Mouse (Mus musculus): ENCODE results near the gene Hip1. TPM values are rescaled to one million over a fixed set of nuclear protein-coding genes. Genes with fewer than 3 reads are reported as not detected.
"Not testable (repeated sequence)": the region's sequence is repeated elsewhere in the genome, so short reads cannot be mapped to it uniquely, and the experiment has no call there.

The Hip1 gene
- total and polyA plus RNA-seq, 3 experiments: 22.2 to 29.6 (median 25.0) TPM

DNA sequence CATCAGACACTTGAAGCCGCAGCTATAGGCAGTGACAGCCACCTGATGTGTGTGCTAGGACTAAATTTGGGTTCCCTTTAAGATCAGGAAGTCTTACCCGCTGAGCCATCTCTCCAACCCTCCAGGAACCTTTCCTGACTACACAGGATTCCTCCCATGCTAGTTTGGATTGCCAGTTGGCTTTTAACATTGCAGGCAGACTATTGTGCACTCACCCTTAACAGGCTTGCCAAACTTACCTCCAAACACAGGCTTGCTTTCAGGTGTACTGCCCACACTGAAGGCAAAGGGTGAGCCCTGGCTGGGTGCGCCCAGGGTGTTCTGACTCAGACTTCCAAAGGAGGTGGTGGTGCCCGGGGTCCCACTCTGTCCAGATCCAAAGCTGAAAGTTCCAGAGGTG lies 164.2 kb downstream of the Hip1 start:
- no peak for DNase-seq
- H3K27me3 ChIP-seq (ENCODE audit: control insufficient read depth, insufficient read depth, low read length): no peaks in the 10 kb centered on the region
- TF ChIP-seq POLR2A (IDR thresholded peaks at IDR 0.05; ENCODE audit: insufficient read depth, low read depth, low read length) (no peak), EP300 (IDR thresholded peaks at IDR 0.05; ENCODE audit: insufficient read depth, low read depth, low read length) (no peak), CTCF (IDR thresholded peaks at IDR 0.05) (no peak)
- H3K27ac ChIP-seq: no peak overlapping the region; the same call in 1 of the 2 replicates
- no peak overlapping the region for H3K9ac ChIP-seq (ENCODE audit: low read depth, low read length)
- H3K4me1 ChIP-seq (ENCODE audit: control insufficient read depth, insufficient read depth, low read length): no peaks in the 10 kb centered on the region; the same call in 1 of the 2 replicates
- H3K4me3 ChIP-seq: no peak overlapping the region
- no peaks in the 10 kb centered on the region for H3K79me2 ChIP-seq (replicated peaks; ENCODE audit: control insufficient read depth, insufficient read depth, low read length)
- 85% methylated on average over 4 of the region's 4 CpGs for whole genome bisulfite sequencing
- intact Hi-C loops (cut with DNase I): no loop called here
- no peaks in the 10 kb centered on the region for H3K36me3 ChIP-seq (ENCODE audit: control insufficient read depth, insufficient read depth, low read length)

DNA sequence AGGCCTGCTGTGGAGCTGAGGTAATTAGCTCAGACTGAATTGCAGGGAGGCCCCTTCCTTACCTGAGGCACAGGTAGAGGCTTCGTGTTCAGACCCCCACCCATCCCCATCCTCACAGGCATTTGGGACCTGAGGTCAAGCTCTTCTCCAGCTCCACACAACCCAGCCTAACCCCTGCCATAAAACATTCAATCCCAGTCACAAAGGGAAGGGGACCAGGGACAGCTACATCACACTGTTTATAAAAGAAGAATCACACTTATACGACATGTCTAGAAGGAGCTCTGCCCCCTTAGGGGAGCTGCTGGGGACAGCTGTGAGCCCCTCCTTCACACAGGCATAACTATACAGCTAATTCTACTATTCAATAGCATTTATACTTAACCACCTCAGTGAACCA lies 168.6 kb downstream of the Hip1 start:
- DNase-seq: no peak
- TF ChIP-seq EP300 (IDR thresholded peaks at IDR 0.05; ENCODE audit: insufficient read depth, low read depth, low read length) (no peak), POLR2A (IDR thresholded peaks at IDR 0.05; ENCODE audit: insufficient read depth, low read depth, low read length) (no peak), CTCF (IDR thresholded peaks at IDR 0.05) (no peak)
- no peaks in the 10 kb centered on the region for H3K4me1 ChIP-seq (ENCODE audit: control insufficient read depth, insufficient read depth, low read length)
- H3K36me3 ChIP-seq (ENCODE audit: control insufficient read depth, insufficient read depth, low read length): no peaks in the 10 kb centered on the region
- H3K4me3 ChIP-seq: no peak overlapping the region
- no peaks in the 10 kb centered on the region for H3K79me2 ChIP-seq (replicated peaks; ENCODE audit: control insufficient read depth, insufficient read depth, low read length)
- WGBS: 74% methylated on average over 2 of the region's 2 CpGs
- no peaks in the 10 kb centered on the region for H3K27me3 ChIP-seq (ENCODE audit: control insufficient read depth, insufficient read depth, low read length)
- H3K9ac ChIP-seq (ENCODE audit: low read depth, low read length): no peak overlapping the region
- intact Hi-C loops (cut with DNase I): no loop called here
- H3K27ac ChIP-seq: no peak overlapping the region

DNA sequence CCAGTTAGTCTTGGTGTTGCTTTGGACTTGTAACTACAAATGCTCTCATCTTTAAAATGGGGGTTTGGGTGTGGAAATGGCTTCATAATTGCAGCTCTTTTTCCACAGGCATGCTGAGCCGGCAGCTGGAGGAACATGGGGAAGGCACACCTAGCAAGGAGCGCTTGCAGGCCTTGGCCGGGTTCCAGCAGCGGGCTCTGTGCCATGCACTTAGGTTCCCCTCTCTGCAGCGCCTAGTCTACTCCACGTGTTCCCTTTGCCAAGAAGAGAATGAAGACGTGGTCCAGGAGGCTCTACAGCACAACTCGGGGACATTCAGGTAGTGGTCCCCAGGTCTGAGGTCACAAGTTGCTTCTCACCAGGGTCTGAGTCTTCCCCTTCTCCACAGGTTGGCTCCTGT lies 169.8 kb downstream of the Hip1 start:
- Histone ChIP-seq H3K9ac (ENCODE audit: low read depth, low read length) (no peak overlapping the region), H3K79me2 (replicated peaks; ENCODE audit: control insufficient read depth, insufficient read depth, low read length) (no peaks in the 10 kb centered on the region), H3K27ac (no peak overlapping the region), H3K4me1 (ENCODE audit: control insufficient read depth, insufficient read depth, low read length) (no peaks in the 10 kb centered on the region), H3K4me3 (no peak overlapping the region), H3K27me3 (ENCODE audit: control insufficient read depth, insufficient read depth, low read length) (no peaks in the 10 kb centered on the region), H3K36me3 (ENCODE audit: control insufficient read depth, insufficient read depth, low read length) (no peaks in the 10 kb centered on the region)
- intact Hi-C loops (cut with DNase I): no loop called here
- WGBS: 29% methylated on average over 8 of the region's 8 CpGs
- TF ChIP-seq EP300 (IDR thresholded peaks at IDR 0.05; ENCODE audit: insufficient read depth, low read depth, low read length) (no peak), CTCF (IDR thresholded peaks at IDR 0.05) (no peak), POLR2A (IDR thresholded peaks at IDR 0.05; ENCODE audit: insufficient read depth, low read depth, low read length) (no peak)
- DNase-seq: peak; percentile 33 to 48

DNA sequence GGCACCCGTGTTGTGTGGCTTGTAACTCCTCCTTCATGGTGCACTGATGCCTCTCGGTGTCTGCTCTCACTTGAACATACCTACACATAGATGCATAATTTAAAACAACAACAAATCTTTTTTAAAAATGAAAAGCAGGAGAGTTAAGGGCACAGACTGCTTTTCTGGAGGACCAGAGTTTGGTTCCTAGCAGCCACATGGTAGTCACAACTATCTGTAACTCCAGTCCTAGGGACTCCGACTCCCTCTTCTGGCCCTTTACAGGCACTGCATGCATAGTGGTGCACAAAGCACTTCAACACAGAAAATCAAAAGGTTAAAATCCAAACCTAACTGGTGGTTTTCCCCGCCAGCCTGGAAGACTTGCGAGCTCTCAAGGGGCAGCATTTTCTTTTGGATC lies 171.3 kb downstream of the Hip1 start:
- Histone ChIP-seq H3K4me3 (no peak overlapping the region), H3K9ac (ENCODE audit: low read depth, low read length) (no peak overlapping the region), H3K27ac (no peak overlapping the region), H3K36me3 (ENCODE audit: control insufficient read depth, insufficient read depth, low read length) (no peaks in the 10 kb centered on the region), H3K27me3 (ENCODE audit: control insufficient read depth, insufficient read depth, low read length) (no peaks in the 10 kb centered on the region), H3K4me1 (ENCODE audit: control insufficient read depth, insufficient read depth, low read length) (no peaks in the 10 kb centered on the region), H3K79me2 (replicated peaks; ENCODE audit: control insufficient read depth, insufficient read depth, low read length) (no peaks in the 10 kb centered on the region)
- 95% methylated on average over 5 of the region's 5 CpGs for WGBS
- TF ChIP-seq EP300 (IDR thresholded peaks at IDR 0.05; ENCODE audit: insufficient read depth, low read depth, low read length) (no peak), CTCF (IDR thresholded peaks at IDR 0.05) (peak; percentile 38)
- DNase-seq: no peak
- intact Hi-C loops (cut with DNase I): no loop called here

DNA sequence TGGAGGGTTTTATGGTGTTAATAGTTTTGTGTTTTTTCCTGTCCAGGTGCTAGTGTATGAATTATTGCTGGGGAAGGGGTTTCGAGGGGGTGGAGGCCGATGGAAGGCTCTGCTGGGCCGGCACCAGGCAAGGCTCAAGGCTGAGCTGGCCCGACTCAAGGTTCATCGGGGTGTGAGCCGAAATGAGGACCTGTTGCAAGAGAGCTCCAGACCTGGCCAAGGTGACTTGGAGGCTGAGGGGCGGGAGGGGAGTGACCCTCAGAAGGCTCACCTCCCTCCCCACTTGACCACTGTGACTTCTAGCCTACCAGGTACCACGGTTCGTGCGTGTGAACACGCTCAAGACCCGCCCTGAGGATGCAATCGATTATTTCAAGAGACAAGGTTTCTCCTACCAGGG lies 173.7 kb downstream of the Hip1 start:
- no peaks in the 10 kb centered on the region for H3K27me3 ChIP-seq (ENCODE audit: control insufficient read depth, insufficient read depth, low read length)
- no peak for DNase-seq
- WGBS: 96% methylated on average over 13 of the region's 13 CpGs
- TF ChIP-seq POLR2A (IDR thresholded peaks at IDR 0.05; ENCODE audit: insufficient read depth, low read depth, low read length) (no peak), CTCF (IDR thresholded peaks at IDR 0.05) (no peak), EP300 (IDR thresholded peaks at IDR 0.05; ENCODE audit: insufficient read depth, low read depth, low read length) (no peak)
- intact Hi-C loops (cut with DNase I): no loop called here
- H3K36me3 ChIP-seq (ENCODE audit: control insufficient read depth, insufficient read depth, low read length): no peaks in the 10 kb centered on the region
- no peaks in the 10 kb centered on the region for H3K4me1 ChIP-seq (ENCODE audit: control insufficient read depth, insufficient read depth, low read length)
- H3K4me3 ChIP-seq: no peak overlapping the region
- no peak overlapping the region for H3K27ac ChIP-seq
- H3K9ac ChIP-seq (ENCODE audit: low read depth, low read length): no peak overlapping the region
- H3K79me2 ChIP-seq (replicated peaks; ENCODE audit: control insufficient read depth, insufficient read depth, low read length): no peaks in the 10 kb centered on the region

DNA sequence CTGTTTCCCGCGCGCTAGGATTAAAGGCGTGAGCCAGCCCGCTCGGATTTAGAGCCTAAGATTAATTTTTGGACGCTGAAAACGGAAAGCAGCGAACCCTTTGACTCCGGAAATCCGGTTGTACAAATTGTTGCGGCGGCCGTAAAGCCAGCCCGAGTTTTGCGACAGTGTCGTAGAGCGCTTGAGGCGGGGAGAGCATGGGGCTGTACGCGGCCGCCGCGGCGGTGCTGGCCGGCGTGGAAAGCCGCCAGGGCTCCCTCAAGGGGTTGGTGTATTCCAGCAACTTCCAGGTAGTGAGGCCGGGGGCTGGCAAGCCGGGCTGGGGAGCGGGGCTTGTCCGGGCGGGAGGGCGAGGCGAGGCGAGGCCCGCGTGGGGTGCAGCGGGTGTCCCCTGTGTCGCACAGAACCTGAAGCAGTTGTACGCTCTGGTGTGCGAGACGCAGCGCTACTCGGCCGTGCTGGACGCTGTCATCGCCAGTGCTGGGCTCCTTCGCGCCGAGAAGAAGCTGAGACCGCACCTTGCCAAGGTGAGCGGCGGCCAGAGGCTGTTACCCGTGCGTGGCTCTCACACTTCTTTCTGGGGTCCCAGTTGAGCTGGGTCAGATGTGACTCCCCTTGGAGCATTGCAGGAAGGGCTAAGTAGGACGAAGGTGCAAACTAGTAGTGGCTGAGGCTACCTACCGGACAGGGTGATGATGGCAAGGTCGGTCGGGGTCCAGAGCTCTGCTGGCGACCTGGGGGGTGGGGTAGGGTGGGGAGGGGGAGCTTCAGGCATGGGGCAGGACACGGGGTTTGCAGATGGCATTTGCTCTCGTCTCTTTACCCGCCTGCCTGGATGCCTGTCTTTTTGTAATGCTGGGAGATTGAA lies 174.9 kb downstream of the Hip1 start, which contains the start of gene Nsun5:
Nsun5 (plus strand) TSS at position 167 of the 868 bp plus-strand sequence.
- Histone ChIP-seq H3K36me3 (ENCODE audit: control insufficient read depth, insufficient read depth, low read length) (no peaks in the 10 kb centered on the region), H3K79me2 (replicated peaks; ENCODE audit: control insufficient read depth, insufficient read depth, low read length) (no peaks in the 10 kb centered on the region), H3K4me3 (peak within 1 kb of the TSS; percentile 90), H3K4me1 (ENCODE audit: control insufficient read depth, insufficient read depth, low read length) (no peaks in the 10 kb centered on the region), H3K9ac (ENCODE audit: low read depth, low read length) (peak within 1 kb of the TSS; percentile 82), H3K27ac (peak within 1 kb of the TSS; percentile 79), H3K27me3 (ENCODE audit: control insufficient read depth, insufficient read depth, low read length) (no peaks in the 10 kb centered on the region)
- under 1% methylated on average over 64 of the region's 64 CpGs for WGBS
- peak; percentile 93 to 96 for DNase-seq
- TF ChIP-seq EP300 (IDR thresholded peaks at IDR 0.05; ENCODE audit: insufficient read depth, low read depth, low read length) (peak; percentile 76; the same call in 1 of the 2 replicates), POLR2A (IDR thresholded peaks at IDR 0.05; ENCODE audit: insufficient read depth, low read depth, low read length) (peak; percentile 81), CTCF (IDR thresholded peaks at IDR 0.05) (no peak)
- intact Hi-C loops (cut with DNase I): no loop called here

DNA sequence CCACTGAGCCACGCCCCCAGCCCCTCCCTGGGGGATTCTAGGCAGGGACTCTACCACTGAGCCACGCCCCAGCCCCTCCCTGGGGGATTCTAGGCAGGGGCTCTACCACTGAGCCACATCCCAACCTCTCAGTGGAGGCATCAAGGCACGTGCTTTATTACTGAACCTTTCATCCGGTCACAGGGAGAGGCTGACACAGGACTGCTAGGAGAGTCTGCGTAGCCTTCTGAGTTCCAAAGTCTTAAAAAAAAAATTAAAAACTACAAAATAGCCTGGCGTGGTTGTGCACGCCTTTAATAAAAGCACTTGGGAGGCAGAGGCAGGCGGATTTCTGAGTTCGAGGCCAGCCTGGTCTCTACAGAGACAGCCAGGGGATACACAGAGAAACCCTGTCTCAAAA lies 175.7 kb downstream of the Hip1 start:
- H3K9ac ChIP-seq (ENCODE audit: low read depth, low read length); H3K27me3 ChIP-seq (ENCODE audit: control insufficient read depth, insufficient read depth, low read length); H3K79me2 ChIP-seq (replicated peaks; ENCODE audit: control insufficient read depth, insufficient read depth, low read length); H3K36me3 ChIP-seq (ENCODE audit: control insufficient read depth, insufficient read depth, low read length); H3K4me1 ChIP-seq (ENCODE audit: control insufficient read depth, insufficient read depth, low read length); DNase-seq; intact Hi-C loops (cut with DNase I): not testable (repeated sequence)
- Histone ChIP-seq H3K4me3 (peak overlapping the region; percentile 90), H3K27ac (peak overlapping the region; percentile 79)
- 55% methylated on average over 9 of the region's 9 CpGs for WGBS

Data from heart, adult 2 months (tissue).